Mouse (Mus musculus): ENCODE measurements around the gene Nxf1. TPM values are rescaled to one million over a fixed set of nuclear protein-coding genes. Genes with fewer than 3 reads are reported as not detected.

The Nxf1 gene
- polyA plus RNA-seq, 1 experiment from 2014 or later = 54.5 TPM

- no peaks in the 10 kb centered on the region for H3K27me3 ChIP-seq (replicated peaks; ENCODE audit: control insufficient read depth, insufficient read depth, low read length)
- H3K9ac ChIP-seq (ENCODE audit: low read depth, low read length) = no peak overlapping the region
- peaks cover 17% of the 10 kb centered on the region for H3K36me3 ChIP-seq (ENCODE audit: control insufficient read depth, insufficient read depth)
- ATAC-seq = no peak
- WGBS = 90% methylated on average over 11 of the region's 11 CpGs
- H3K4me1 ChIP-seq (replicated peaks; ENCODE audit: control insufficient read depth, insufficient read depth, low read length) = no peaks in the 10 kb centered on the region
- no peak for TF ChIP-seq CTCF (IDR thresholded peaks at IDR 0.05; ENCODE audit: low read depth)
- H3K9me3 ChIP-seq (ENCODE audit: control insufficient read depth) = no peaks in the 10 kb centered on the region
- H3K4me2 ChIP-seq (replicated peaks; ENCODE audit: low read depth) = no peak overlapping the region
- H3K4me3 ChIP-seq (ENCODE audit: low read depth, low read length) = no peak overlapping the region
- no peak overlapping the region for H3K27ac ChIP-seq (ENCODE audit: low read depth, low read length)
Measured at GRCm38 (mm10) chr19:8803879-8804660, 47.2 kb downstream of the Nxf1 start.

- H3K27ac ChIP-seq (ENCODE audit: low read depth, low read length) = 0 out of 2 replicates have a peak overlapping the region, but pooled peaks have one; percentile 8
- 93% methylated on average over 5 of the region's 5 CpGs for WGBS
- H3K36me3 ChIP-seq (ENCODE audit: control insufficient read depth, insufficient read depth) = peaks cover 32% of the 10 kb centered on the region
- no peaks in the 10 kb centered on the region for H3K4me1 ChIP-seq (replicated peaks; ENCODE audit: control insufficient read depth, insufficient read depth, low read length)
- H3K4me3 ChIP-seq (ENCODE audit: low read depth, low read length) = no peak overlapping the region
- H3K9me3 ChIP-seq (ENCODE audit: control insufficient read depth) = no peaks in the 10 kb centered on the region
- no peak for TF ChIP-seq CTCF (IDR thresholded peaks at IDR 0.05; ENCODE audit: low read depth)
- no peak overlapping the region for H3K9ac ChIP-seq (ENCODE audit: low read depth, low read length)
- H3K4me2 ChIP-seq (replicated peaks; ENCODE audit: low read depth) = no peak overlapping the region
- ATAC-seq = no peak
- no peaks in the 10 kb centered on the region for H3K27me3 ChIP-seq (replicated peaks; ENCODE audit: control insufficient read depth, insufficient read depth, low read length)
Measured at GRCm38 (mm10) chr19:8806810-8807209, 49.9 kb downstream of the Nxf1 start.

- H3K4me1 ChIP-seq (replicated peaks; ENCODE audit: control insufficient read depth, insufficient read depth, low read length) = no peaks in the 10 kb centered on the region
- no peak for ATAC-seq
- H3K4me2 ChIP-seq (replicated peaks; ENCODE audit: low read depth) = no peak overlapping the region
- H3K9ac ChIP-seq (ENCODE audit: low read depth, low read length) = no peak overlapping the region
- WGBS = 55% methylated on average over 11 of the region's 11 CpGs
- peaks cover 28% of the 10 kb centered on the region for H3K36me3 ChIP-seq (ENCODE audit: control insufficient read depth, insufficient read depth)
- TF ChIP-seq CTCF (IDR thresholded peaks at IDR 0.05; ENCODE audit: low read depth) = peak; percentile 63
- H3K4me3 ChIP-seq (ENCODE audit: low read depth, low read length) = no peak overlapping the region
- no peaks in the 10 kb centered on the region for H3K9me3 ChIP-seq (ENCODE audit: control insufficient read depth)
- H3K27ac ChIP-seq (ENCODE audit: low read depth, low read length) = no peak overlapping the region
- no peaks in the 10 kb centered on the region for H3K27me3 ChIP-seq (replicated peaks; ENCODE audit: control insufficient read depth, insufficient read depth, low read length)
Measured at GRCm38 (mm10) chr19:8815812-8816211, 58.9 kb downstream of the Nxf1 start.

GRCm38 (mm10) chr19:8817001-8817400, 60.1 kb downstream of the Nxf1 start:
- Histone ChIP-seq H3K9ac (ENCODE audit: low read depth, low read length) (no peak overlapping the region), H3K4me1 (replicated peaks; ENCODE audit: control insufficient read depth, insufficient read depth, low read length) (peaks cover 1% of the 10 kb centered on the region; the same call in 1 of the 2 replicates), H3K9me3 (ENCODE audit: control insufficient read depth) (no peaks in the 10 kb centered on the region), H3K27ac (ENCODE audit: low read depth, low read length) (no peak overlapping the region), H3K36me3 (ENCODE audit: control insufficient read depth, insufficient read depth) (peaks cover 21% of the 10 kb centered on the region), H3K4me2 (replicated peaks; ENCODE audit: low read depth) (no peak overlapping the region), H3K27me3 (replicated peaks; ENCODE audit: control insufficient read depth, insufficient read depth, low read length) (no peaks in the 10 kb centered on the region), H3K4me3 (ENCODE audit: low read depth, low read length) (no peak overlapping the region)
- TF ChIP-seq CTCF (IDR thresholded peaks at IDR 0.05; ENCODE audit: low read depth) = no peak
- no peak for ATAC-seq
- WGBS = 74% methylated on average over 3 of the region's 3 CpGs

GRCm38 (mm10) chr19:8818301-8818798, 61.5 kb downstream of the Nxf1 start:
- TF ChIP-seq CTCF (IDR thresholded peaks at IDR 0.05; ENCODE audit: low read depth) = no peak
- Histone ChIP-seq H3K9ac (ENCODE audit: low read depth, low read length) (peak overlapping the region; percentile 52), H3K4me1 (replicated peaks; ENCODE audit: control insufficient read depth, insufficient read depth, low read length) (peaks cover 5% of the 10 kb centered on the region; the same call in 1 of the 2 replicates), H3K27me3 (replicated peaks; ENCODE audit: control insufficient read depth, insufficient read depth, low read length) (no peaks in the 10 kb centered on the region), H3K27ac (ENCODE audit: low read depth, low read length) (peak overlapping the region; percentile 86), H3K36me3 (ENCODE audit: control insufficient read depth, insufficient read depth) (peaks cover 14% of the 10 kb centered on the region), H3K9me3 (ENCODE audit: control insufficient read depth) (no peaks in the 10 kb centered on the region), H3K4me3 (ENCODE audit: low read depth, low read length) (peak overlapping the region; percentile 97), H3K4me2 (replicated peaks; ENCODE audit: low read depth) (peak overlapping the region; percentile 80)
- no peak for ATAC-seq
- 14% methylated on average over 14 of the region's 14 CpGs for WGBS

- TF ChIP-seq CTCF (IDR thresholded peaks at IDR 0.05; ENCODE audit: low read depth) = no peak
- H3K36me3 ChIP-seq (ENCODE audit: control insufficient read depth, insufficient read depth) = peaks cover 14% of the 10 kb centered on the region
- H3K9me3 ChIP-seq (ENCODE audit: control insufficient read depth) = no peaks in the 10 kb centered on the region
- no peaks in the 10 kb centered on the region for H3K27me3 ChIP-seq (replicated peaks; ENCODE audit: control insufficient read depth, insufficient read depth, low read length)
- H3K27ac ChIP-seq (ENCODE audit: low read depth, low read length) = peak within 1 kb of the TSS; percentile 95
- peak within 1 kb of the TSS; percentile 80 for H3K4me2 ChIP-seq (replicated peaks; ENCODE audit: low read depth)
- peak; percentile 92 for ATAC-seq
- H3K9ac ChIP-seq (ENCODE audit: low read depth, low read length) = peak within 1 kb of the TSS; percentile 97
- WGBS = under 1% methylated on average over 33 of the region's 33 CpGs
- H3K4me3 ChIP-seq (ENCODE audit: low read depth, low read length) = peak within 1 kb of the TSS; percentile 97
- H3K4me1 ChIP-seq (replicated peaks; ENCODE audit: control insufficient read depth, insufficient read depth, low read length) = peaks cover 5% of the 10 kb centered on the region; the same call in 1 of the 2 replicates
Measured at GRCm38 (mm10) chr19:8818801-8819595, 62.1 kb downstream of the Nxf1 start, which contains the start of gene Ttc9c. Ttc9c (minus strand) TSS chr19:8819333.
